Mouse (Mus musculus) brown adipose tissue, adult 24 weeks (tissue): ENCODE data around the gene Pgam2. TPM values are rescaled to one million over a fixed set of nuclear protein-coding genes. Genes with fewer than 3 reads are reported as not detected.

Experiments
- H3K27ac ChIP-seq: fragments of 200-500 bp; replicated peaks from 2 replicates; pipeline ENCODE4 v1.5.1; 2012; ENCODE audit warnings: low read depth, mild to moderate bottlenecking, low read length
- H3K4me1 ChIP-seq: fragments of 200-500 bp; 2 replicates; pipeline ENCODE4 v1.6.1; 2012; ENCODE audit warnings: low read length, mixed read lengths; ENCODE audit not compliant: control insufficient read depth, insufficient read depth, insufficient read length
- H3K4me3 ChIP-seq: fragments of 200-500 bp; 2 replicates; pipeline ENCODE4 v1.5.1; 2012; ENCODE audit warnings: low read depth, mild to moderate bottlenecking, low read length, moderate library complexity; ENCODE audit not compliant: insufficient read depth
- polyA plus RNA-seq: library from polyadenylated mRNA; stranded (reverse); fragments of >200 nt; gene quantifications from 2 replicates; pipeline ENCODE4 v1.2.4, GENCODE M21; 2012; ENCODE audit not compliant: missing spikeins, insufficient read depth, insufficient read length

The Pgam2 gene
- polyA plus RNA-seq, 1 experiment = 40.4 TPM

DNA sequence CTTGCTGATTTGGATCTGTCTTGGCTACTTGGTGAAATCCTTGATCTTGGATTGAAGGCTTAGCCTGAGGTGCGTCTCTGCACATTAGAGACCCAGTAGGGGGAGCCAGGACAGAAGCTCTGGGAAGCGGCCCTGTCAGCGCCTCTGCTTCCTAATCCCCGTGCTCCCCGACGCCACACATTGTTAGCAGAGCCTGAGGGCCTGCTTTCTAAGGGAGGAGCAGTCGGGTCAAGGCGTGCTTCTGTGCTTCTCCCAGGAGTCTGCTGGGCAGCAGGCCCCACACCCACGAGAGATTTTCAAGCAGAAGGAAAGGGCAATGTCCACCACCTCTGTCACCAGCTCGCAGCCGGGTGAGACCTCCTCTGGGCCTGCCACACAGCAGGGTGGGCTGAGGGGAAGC, 6.2 kb downstream of the Pgam2 start:
- no peak overlapping the region for H3K4me3 ChIP-seq
- no peak overlapping the region for H3K27ac ChIP-seq
- peaks cover 16% of the 10 kb centered on the region for H3K4me1 ChIP-seq

DNA sequence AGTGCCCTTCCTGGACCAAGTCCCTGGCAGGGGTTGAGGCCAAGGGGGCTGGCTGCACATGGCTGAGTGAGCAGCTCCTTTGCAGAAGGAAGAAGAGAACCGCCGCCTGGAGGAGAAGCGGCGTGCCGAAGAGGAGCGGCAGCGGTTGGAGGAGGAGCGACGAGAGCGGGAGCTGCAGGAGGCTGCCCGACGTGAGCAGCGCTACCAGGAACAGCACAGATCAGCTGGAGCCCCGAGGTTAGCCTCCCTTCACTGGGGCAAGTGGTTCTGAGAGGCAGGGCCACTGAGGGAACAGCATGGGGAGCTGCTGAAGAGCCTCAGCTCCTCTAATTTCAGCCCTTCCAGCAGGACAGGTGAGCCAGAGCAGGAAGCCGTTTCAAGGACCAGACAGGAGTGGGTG, 6.6 kb downstream of the Pgam2 start:
- Histone ChIP-seq H3K4me3 (no peak overlapping the region), H3K4me1 (peaks cover 14% of the 10 kb centered on the region), H3K27ac (no peak overlapping the region)

DNA sequence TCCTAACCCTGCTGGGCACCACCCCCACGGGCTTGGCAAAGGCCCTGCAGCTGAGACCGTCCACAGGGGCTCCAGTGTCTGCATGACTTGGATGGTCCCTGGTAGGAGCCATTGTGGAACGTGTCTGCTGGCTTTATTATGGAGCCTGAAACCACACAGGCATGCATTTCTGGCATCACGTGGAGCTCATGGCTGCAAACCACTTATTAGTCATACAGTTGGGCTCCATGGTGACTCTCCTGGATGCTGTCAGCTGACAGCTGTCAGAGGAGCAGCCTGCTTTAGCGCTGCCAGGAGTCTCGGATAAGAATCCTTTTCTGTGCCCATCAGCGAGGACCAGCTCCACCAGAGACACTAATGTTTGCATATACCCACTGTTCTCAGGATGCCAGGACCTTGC, 7.8 kb downstream of the Pgam2 start:
- Histone ChIP-seq H3K27ac (no peak overlapping the region), H3K4me1 (peaks cover 4% of the 10 kb centered on the region), H3K4me3 (no peak overlapping the region)

DNA sequence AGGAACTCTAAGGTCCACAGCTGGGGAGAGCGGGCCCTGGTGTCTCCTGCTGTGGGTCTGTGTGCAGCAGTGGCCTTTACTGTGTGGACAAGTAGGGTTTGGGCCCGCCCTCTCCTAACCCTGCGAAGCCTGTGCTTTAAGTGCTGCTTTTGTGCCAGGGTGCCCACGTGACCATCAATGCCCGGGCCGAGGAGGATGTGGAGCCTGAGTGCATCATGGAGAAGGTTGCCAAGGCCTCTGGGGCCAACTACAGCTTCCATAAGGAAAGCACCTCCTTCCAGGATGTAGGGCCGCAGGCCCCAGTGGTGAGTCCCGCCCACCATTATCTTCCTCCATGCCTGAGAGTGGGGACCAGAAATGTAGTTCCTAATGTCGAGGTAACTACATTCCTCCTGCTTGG, 8.2 kb downstream of the Pgam2 start:
- H3K4me1 ChIP-seq = peaks cover 4% of the 10 kb centered on the region
- no peak overlapping the region for H3K4me3 ChIP-seq
- no peak overlapping the region for H3K27ac ChIP-seq

DNA sequence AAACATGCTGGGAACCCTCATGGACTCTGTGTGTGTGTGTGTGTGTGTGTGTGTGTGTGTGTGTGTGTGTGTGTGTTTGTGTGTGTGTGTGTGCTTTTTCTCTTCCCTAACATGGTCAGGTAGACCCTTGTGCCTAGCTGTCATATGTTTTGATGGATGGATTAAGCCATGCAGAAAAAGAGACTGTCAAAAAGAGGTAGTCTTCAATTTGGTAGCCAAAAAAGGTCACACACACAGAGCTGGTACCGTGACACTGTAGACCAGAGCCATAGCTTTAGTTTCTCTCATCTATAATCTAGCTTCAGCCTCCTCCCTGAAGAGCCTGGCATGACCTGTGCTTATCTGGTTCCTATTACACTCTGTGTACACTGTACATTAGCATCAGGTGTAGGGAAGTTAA, 13.1 kb downstream of the Pgam2 start:
- H3K4me1 ChIP-seq = peaks cover 9% of the 10 kb centered on the region
- H3K27ac ChIP-seq = no peak overlapping the region
- no peak overlapping the region for H3K4me3 ChIP-seq

DNA sequence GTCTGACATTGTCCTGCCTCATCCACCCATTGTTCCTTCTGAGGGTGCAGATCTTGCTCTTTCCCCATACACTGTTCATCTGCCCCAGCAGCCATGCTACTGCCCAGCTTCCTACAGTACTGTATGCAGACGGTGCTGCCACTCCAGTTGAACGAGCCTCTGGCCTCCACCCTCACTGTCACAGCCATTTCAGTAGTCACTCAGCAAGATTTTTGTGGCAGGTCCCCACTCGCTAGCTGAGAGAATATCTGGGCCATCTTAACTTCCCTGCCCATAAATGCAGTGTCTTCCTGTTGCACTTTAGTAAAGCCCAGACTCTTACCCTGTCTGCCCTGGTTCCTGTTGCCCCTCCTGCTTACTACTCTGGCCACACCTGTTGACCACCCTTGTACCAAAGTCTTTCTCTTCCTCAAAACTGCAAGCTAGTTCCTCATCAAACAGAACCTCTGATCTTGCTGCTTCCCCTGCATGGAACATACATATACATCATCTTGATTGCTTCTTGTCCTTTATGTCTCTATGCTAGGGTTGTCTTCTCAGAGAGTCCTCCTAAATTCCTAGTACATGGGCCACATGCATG, 13.7 kb downstream of the Pgam2 start:
- peaks cover 9% of the 10 kb centered on the region for H3K4me1 ChIP-seq
- peak overlapping the region; percentile 91; the same call in 1 of the 2 replicates for H3K4me3 ChIP-seq
- 0 out of 2 replicates have a peak overlapping the region, but pooled peaks have one; percentile 17 for H3K27ac ChIP-seq

DNA sequence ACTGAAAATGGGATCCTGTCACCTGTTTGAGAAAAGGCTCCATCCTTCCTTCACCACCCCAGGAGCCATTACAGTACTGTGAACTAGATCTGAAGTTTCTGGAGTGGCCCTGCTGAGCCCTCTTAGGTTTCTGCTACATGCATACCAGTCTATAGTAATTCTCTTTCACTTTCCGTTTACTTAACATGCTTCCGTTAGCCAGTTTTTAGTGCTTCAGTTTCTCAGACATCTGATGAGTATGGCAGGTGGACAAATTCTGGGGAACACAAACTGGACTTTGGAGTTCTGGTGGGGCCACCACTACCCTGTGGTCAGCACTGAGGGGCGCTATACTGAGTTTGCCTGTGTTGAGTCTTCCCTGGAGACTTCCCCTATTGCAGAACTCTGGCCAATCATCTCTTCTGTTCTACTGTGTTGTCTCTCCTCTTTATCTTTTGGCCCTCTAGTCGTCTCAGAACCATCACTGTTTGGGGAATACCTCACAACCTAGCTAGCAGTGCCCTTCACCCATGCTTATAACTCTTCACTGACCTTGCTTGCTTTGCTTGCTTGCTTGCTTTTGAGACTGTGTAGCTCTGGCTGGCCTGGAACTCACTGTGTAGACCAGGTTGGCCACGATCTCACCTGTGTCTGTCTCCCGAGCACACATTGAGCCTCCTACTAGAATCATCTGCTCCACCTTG, 14.3 kb downstream of the Pgam2 start:
- Histone ChIP-seq H3K27ac (peak overlapping the region; percentile 88), H3K4me3 (peak overlapping the region; percentile 91), H3K4me1 (peaks cover 9% of the 10 kb centered on the region)

DNA sequence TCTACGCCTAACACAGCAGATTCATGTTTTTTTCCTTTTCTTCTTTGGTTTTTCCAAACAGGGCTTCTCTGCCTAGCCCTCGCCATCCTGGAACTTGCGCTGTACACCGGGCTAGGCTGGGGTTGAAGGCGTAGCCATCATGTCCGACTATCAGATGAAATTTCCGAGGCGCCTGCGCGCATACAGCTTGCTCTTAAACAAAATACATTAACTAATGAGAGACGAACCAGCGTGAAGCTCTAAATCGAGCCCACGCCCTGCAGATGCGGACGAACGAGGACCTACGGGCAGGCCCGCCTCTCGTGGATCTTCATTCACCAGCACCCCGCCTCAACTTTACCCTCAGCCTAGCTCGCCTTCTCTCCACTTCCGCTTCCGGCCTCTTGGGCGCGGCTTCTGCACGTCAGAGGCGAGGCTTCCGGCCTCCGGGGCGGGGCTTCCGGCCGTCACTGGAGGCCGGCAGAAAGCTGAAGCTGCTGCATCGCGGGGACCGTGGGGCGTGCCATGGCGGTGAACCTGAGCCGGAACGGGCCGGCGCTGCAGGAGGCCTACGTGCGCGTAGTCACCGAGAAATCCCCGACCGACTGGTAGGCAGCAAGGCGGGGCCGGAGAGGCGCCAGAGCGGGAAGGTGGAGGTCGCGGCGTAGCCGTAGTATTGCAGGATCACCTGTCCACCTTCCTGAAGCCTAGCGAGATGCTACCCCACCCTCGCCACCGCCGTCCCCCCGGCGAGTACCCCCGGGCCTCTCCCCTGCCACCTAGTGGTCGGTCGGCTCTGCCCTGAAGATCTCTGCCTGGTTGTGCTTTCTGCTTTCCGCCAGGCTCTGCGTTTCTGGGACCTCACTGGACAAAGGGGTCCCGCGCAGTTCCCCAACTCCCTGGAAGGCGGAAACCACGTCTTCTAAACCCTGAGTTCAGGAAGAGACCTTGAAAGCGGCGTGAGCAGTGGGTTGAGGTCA, 15.2 kb downstream of the Pgam2 start, which contains the start of gene Dbnl:
Gene Dbnl (plus strand): TSS at position 433 of the 959 bp plus-strand sequence.
- Histone ChIP-seq H3K27ac (peak within 1 kb of the TSS; percentile 92), H3K4me1 (peaks cover 9% of the 10 kb centered on the region), H3K4me3 (peak within 1 kb of the TSS; percentile 91)

DNA sequence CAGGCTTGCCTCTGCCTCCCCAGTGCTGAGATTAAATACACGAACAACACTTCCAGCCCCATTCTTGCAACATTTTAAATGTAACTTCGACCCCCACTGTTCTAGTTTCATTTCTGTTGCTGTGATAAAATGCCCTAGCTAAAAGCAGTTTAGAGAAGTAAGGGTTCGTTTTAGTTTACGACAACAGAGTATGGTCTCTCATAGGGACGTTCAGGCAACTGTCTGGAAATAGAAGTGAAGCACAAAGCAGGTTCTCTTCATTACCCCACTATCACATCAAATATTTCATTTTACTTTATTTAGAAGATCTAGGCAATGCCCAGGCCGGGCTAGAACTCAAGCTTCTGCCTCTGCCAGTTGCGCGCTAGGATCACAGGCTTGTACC, 15.9 kb downstream of the Pgam2 start:
- Histone ChIP-seq H3K4me1 (peaks cover 9% of the 10 kb centered on the region), H3K27ac (peak overlapping the region; percentile 92), H3K4me3 (peak overlapping the region; percentile 85)

DNA sequence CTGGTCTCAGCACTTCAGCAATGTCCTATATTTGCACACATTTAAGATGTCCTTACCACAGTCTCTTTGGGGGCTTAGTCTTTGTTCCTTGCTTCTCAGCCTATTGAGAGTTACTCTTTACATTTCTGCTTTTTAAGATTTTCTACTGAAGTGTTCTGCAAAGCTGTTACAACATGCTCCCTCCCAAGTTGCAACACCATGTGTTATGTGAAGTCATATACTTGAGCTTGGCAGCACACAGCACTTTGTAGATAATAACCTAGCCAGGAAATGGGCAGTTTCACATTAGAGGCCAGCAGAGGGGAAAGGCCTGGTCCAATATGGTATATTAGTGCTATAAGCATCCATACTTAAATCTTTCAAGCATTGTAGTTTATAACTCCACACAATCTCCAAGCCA, 17.8 kb downstream of the Pgam2 start:
- H3K4me3 ChIP-seq = no peak overlapping the region
- peaks cover 9% of the 10 kb centered on the region for H3K4me1 ChIP-seq
- no peak overlapping the region for H3K27ac ChIP-seq

DNA sequence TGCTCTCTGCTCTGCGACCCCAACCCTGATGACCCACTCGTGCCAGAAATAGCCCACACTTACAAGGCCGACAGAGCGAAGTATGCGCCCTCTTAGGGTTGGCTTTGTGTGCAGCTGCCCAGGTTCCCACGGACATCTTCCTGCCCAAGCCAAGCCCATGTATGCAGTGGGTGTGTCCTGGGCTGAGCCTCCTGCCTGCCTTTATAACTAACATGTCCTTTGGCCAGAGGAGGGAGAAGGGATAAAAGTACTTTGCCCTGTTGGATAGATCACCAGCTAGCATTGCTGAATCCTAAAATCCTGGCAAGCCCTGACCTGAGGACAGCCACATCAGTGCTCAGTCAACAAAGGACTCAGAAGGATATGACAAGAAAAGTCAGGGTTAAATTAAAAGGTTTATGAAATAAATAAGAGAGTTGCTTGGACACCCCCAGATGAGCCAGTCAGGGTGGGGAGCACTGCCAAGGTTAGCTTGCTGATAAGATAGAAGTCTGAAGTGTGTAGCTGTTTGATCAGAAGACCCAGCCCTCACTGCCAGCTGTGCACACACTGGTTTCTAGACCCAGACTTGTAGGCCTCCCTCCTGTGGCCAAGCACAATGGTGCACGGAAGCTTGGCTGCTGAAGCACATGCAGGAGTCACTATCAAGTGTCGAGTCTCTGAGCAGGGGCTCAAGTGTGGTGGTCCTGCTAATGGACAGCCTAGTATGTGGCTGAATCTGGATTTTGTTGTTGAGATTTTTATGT, 21.2 kb downstream of the Pgam2 start:
- Histone ChIP-seq H3K4me3 (no peak overlapping the region), H3K27ac (no peak overlapping the region), H3K4me1 (peaks cover 2% of the 10 kb centered on the region; the same call in 1 of the 2 replicates)

DNA sequence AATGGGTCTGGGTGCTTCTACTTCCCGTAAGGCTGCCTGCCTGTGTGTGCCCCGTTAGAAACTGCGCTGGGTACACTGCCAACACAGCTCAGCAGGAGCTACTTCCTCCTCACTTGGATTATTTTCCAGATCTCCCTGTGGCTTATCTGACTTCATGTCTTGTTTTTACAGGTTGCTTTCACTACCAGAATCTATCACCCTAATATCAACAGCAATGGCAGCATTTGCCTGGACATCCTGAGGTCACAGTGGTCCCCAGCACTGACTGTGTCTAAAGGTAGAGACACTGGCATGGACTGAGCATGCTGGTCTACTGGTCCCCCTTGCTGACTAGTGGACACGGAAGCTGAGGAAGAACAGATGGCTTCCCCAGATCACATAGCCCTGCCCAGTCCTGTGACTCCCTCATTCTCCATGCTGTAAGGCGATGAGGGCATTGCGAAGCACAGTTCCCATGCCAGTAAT, 23.5 kb downstream of the Pgam2 start:
- no peak overlapping the region for H3K27ac ChIP-seq
- H3K4me1 ChIP-seq = no peaks in the 10 kb centered on the region
- H3K4me3 ChIP-seq = no peak overlapping the region

DNA sequence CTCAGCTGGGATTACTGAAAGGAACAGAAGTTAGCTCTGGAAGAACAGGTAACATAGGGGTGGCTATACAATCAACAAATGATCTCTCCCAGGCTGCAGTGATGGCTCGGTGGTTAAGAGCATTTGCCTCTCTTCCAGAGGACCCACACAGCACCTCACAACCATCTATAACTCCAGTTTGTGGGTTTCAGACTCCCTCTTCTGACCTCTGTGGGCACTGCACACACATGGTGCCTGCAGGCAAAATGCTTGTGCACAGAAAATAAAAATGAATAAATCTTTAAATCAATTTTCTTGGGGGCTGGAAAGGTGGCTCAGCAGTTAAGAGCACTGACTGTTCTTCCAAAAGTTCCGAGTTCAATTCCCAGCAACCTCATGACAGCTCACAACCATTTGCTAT, 25.1 kb downstream of the Pgam2 start:
- H3K27ac ChIP-seq = no peak overlapping the region
- no peak overlapping the region for H3K4me3 ChIP-seq
- H3K4me1 ChIP-seq = no peaks in the 10 kb centered on the region

DNA sequence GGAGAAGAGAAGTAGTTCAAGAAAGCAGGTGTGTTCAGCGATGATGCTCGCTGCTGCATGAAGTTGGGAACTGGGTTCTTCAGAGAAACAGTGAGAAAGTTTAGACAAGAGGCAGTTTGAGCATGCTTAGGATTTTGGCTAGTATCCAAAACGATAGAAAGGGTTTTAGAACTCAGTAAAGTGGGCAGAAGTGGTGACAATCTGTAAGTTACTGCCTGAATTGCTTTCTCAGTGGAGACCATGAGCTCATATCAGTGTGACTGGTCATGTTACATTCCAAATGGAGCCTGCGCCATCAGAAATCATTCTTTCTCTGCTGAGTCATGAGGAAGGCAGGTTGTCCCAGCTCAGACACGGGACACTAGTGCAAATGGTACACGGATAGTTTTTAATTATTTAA, 37.5 kb downstream of the Pgam2 start:
- Histone ChIP-seq H3K27ac (no peak overlapping the region), H3K4me1 (no peaks in the 10 kb centered on the region), H3K4me3 (no peak overlapping the region)

DNA sequence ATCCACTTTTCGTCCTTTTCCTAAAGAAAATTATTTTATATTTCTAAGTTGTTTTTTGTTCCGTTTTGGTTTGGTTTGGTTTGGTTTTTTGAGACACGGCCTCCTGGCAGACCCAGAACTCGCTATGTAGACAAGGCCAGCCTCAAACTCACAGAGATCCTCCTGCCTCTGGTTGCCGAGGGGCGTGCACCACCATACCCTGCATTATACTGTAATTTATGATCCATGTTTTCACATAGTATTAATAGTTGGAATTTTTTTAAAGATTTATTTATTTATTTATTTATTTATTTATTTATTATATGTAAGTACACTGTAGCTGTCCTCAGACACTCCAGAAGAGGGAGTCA, 40.9 kb downstream of the Pgam2 start:
- peak overlapping the region; percentile 45 for H3K4me3 ChIP-seq
- H3K4me1 ChIP-seq = no peaks in the 10 kb centered on the region
- peak overlapping the region; percentile 42; the same call in 1 of the 2 replicates for H3K27ac ChIP-seq
